Mouse (Mus musculus): ENCODE data around the gene Cebpg.

DNA sequence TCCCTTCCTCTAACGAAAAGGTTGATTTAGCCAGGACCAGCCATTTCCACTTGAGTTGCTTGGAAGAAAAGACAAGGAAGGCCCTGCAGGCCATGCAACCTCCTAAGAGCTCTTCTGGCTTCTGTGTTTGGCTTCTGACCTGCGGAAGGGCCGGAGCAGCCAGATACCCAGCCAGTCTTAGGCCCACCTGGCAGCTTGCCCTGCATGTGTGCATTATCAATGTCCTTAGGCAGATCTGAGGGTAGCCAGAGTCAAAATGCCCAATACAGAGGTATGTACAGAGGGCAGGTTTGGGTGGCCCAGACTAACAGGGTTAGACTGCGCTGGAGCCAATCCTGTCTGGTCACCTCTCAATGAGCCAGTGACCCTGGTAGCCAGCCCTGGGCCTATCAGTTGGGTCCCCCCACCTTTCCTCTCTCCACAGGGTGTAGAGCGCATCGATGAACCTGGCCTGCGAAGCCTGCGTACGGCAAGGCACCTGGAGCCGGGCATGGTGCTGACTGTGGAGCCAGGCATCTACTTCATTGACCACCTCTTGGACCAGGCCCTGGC is 13.0 kb downstream of the Cebpg start:
- TF ChIP-seq GATA1 (IDR thresholded peaks at IDR 0.05; ENCODE audit: borderline replicate concordance, low read length) (no peak), FLI1 (IDR thresholded peaks at IDR 0.05; ENCODE audit: low read length) (no peak)
